Mouse (Mus musculus): Measurements from ENCODE around the gene Onecut3. TPM values are rescaled to one million over a fixed set of nuclear protein-coding genes. Genes with fewer than 3 reads are reported as not detected.

Onecut3 gene
- total RNA-seq, 2 experiments from 2014 or later = not detected

- no peak for DNase-seq (ENCODE audit: low spot score in 2 of 2)
These were observed 54.6 kb downstream of the Onecut3 start for GRCm38 (mm10) chr10:80549279-80549678.

GRCm38 (mm10) chr10:80552364-80552763 is 57.7 kb downstream of the Onecut3 start:
- DNase-seq (ENCODE audit: low spot score in 2 of 2) = no peak

GRCm38 (mm10) chr10:80553575-80553974 is 58.9 kb downstream of the Onecut3 start:
- DNase-seq (ENCODE audit: low spot score in 2 of 2) = no peak

- DNase-seq (ENCODE audit: low spot score in 2 of 2) = no peak
These were observed 59.4 kb downstream of the Onecut3 start for GRCm38 (mm10) chr10:80553997-80554396.

- peak; percentile 69 to 81 for DNase-seq (ENCODE audit: low spot score in 2 of 2)
These were observed 62.8 kb downstream of the Onecut3 start for GRCm38 (mm10) chr10:80557346-80557965.

GRCm38 (mm10) chr10:80559431-80559830 is 64.8 kb downstream of the Onecut3 start:
- no peak for DNase-seq (ENCODE audit: low spot score in 2 of 2)

- no peak for DNase-seq (ENCODE audit: low spot score in 2 of 2)
These were observed 66.0 kb downstream of the Onecut3 start for GRCm38 (mm10) chr10:80560621-80561020.

- peak; percentile 95 to 97 for DNase-seq (ENCODE audit: low spot score in 2 of 2)
These were observed 66.7 kb downstream of the Onecut3 start, which contains the start of gene Rexo1 for GRCm38 (mm10) chr10:80561116-80561944. Gene Rexo1 (minus strand): TSS chr10:80561560.

GRCm38 (mm10) chr10:80566375-80567092 is 71.9 kb downstream of the Onecut3 start:
- peak; percentile 89 to 91 for DNase-seq (ENCODE audit: low spot score in 2 of 2)

Other genes with a start within 250 kb of the Onecut3 start
- gene Ndufs7, start 245.7 kb upstream of the Onecut3 start, total RNA-seq (2021) = 100 to 1,000 TPM; 169 to 175 TPM
- gene Gamt, start 233.8 kb upstream of the Onecut3 start, total RNA-seq (2021) = 10 to 100 TPM; 39.9 to 43.7 TPM
- 10 to 100 TPM; 83.0 to 93.6 TPM for gene Dazap1, start 233.3 kb upstream of the Onecut3 start, total RNA-seq (2021)
- gene Rps15, start 202.4 kb upstream of the Onecut3 start, total RNA-seq (2021) = 100 to 1,000 TPM; 727 to 762 TPM
- 100 to 1,000 TPM; 131 to 133 TPM for gene Apc2, start 198.9 kb upstream of the Onecut3 start, total RNA-seq (2021)
- 10 to 100 TPM; 20.4 to 23.1 TPM for gene 2310011J03Rik, start 174.3 kb upstream of the Onecut3 start, total RNA-seq (2021)
- gene Pcsk4, start 165.3 kb upstream of the Onecut3 start, total RNA-seq (2021) = 1 to 10 TPM; 3.2 to 4.4 TPM
- gene Reep6, start 164.9 kb upstream of the Onecut3 start, total RNA-seq (2021) = 10 to 100 TPM; 10.1 to 10.6 TPM
- gene Adamtsl5, start 146.4 kb upstream of the Onecut3 start, total RNA-seq (2021) = 1 to 10 TPM; 2.0 to 2.8 TPM
- gene Plk5, start 138.4 kb upstream of the Onecut3 start, total RNA-seq (2021) = 1 to 10 TPM; 3.2 to 3.4 TPM
- 10 to 100 TPM; 20.3 to 24.2 TPM for gene Mex3d, start 107.2 kb upstream of the Onecut3 start, total RNA-seq (2021)
- gene Mbd3, start 95.3 kb upstream of the Onecut3 start, total RNA-seq (2021) = 100 to 1,000 TPM; 121 to 131 TPM
- 100 to 1,000 TPM; 620 to 655 TPM for gene Uqcr11, start 88.0 kb upstream of the Onecut3 start, total RNA-seq (2021)
- 10 to 100 TPM; 33.3 to 35.0 TPM for gene Tcf3, start 61.2 kb upstream of the Onecut3 start, total RNA-seq (2021)
- under 1 TPM; 0.21 TPM for gene Atp8b3, start 44.3 kb downstream of the Onecut3 start, total RNA-seq (2021)
- 10 to 100 TPM; 47.0 to 50.5 TPM for gene Rexo1, start 66.7 kb downstream of the Onecut3 start, total RNA-seq (2021)
- gene Klf16, start 82.5 kb downstream of the Onecut3 start, total RNA-seq (2021) = 10 to 100 TPM; 40.1 to 44.3 TPM
- 100 to 1,000 TPM; 189 to 197 TPM for gene Abhd17a, start 95.5 kb downstream of the Onecut3 start, total RNA-seq (2021)
- 10 to 100 TPM; 38.5 to 40.7 TPM for gene Scamp4, start 108.0 kb downstream of the Onecut3 start, total RNA-seq (2021)
- 1 to 10 TPM; 2.3 to 2.8 TPM for gene Adat3, start 108.0 kb downstream of the Onecut3 start, total RNA-seq (2021)
- 1 to 10 TPM; 2.5 to 2.8 TPM for gene Gm49322, start 111.2 kb downstream of the Onecut3 start, total RNA-seq (2021)
- gene Csnk1g2, start 128.0 kb downstream of the Onecut3 start, total RNA-seq (2021) = 100 to 1,000 TPM; 176 to 180 TPM
- gene Btbd2, start 162.2 kb downstream of the Onecut3 start, total RNA-seq (2021) = 10 to 100 TPM; 90.2 to 94.4 TPM
- gene Mknk2, start 183.3 kb downstream of the Onecut3 start, total RNA-seq (2021) = 10 to 100 TPM; 50.5 to 51.5 TPM
- gene Mob3a, start 207.1 kb downstream of the Onecut3 start, total RNA-seq (2021) = 10 to 100 TPM; 16.1 to 19.0 TPM
- 10 to 100 TPM; 44.8 to 54.7 TPM for gene Izumo4, start 207.3 kb downstream of the Onecut3 start, total RNA-seq (2021)
- 100 to 1,000 TPM; 137 to 144 TPM for gene Ap3d1, start 247.4 kb downstream of the Onecut3 start, total RNA-seq (2021)